Mouse (Mus musculus): Measurements from ENCODE around the gene Bcl7c.
"Not testable (repeated sequence)": the region's sequence is repeated elsewhere in the genome, so short reads cannot be mapped to it uniquely, and the experiment has no call there.

Gene Bcl7c

DNA sequence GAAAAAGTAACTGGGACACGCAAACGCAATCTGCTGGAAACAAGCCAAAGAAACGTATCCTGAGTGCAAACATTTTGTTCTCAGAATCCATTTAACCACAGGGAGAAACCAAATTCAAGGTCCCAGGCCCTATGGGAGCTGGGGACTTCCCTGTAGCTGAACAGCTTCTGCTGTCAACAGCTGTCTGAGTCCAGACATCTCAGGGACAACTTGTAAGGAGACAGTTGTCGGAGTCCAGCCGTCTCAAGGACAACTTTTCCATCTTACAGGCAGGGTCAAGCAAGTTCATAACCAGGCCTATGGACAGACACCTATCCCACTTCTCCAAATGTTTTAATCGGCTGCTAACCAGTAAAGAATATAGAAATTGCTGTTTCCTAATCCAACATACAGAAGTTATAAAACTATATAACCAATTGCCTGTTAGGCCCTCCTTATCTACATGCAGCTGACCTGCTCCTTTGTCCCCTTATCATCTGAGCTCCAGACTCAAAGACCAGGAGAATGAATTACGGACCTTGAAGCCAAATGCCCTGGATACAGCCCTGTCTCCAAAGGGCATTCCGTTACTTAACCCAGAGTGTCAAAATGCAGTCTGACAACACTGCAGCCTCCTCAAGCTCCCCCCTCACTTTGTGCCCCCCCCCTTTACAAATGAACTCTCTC, 26.7 kb downstream of the Bcl7c start:
- DNase-seq = no peak

DNA sequence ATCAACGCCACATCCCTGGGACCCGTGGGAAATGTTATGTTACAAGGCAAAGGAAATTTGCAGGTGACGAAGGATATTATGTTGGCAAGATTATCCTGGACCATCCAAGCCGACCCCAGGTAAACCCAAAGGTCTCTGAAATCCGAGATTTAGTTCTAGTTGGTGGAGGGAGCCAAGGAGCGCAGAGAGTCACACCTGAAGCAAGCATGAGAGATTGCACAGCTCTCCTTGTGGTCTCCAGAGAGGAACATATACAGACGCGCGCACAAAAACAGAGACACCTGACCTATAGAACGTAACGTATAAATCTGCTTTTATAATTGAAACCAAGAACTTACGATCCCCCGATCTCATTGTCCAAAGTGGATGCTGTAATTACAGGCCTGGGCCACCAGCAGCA, 28.2 kb downstream of the Bcl7c start:
- no peak for DNase-seq

DNA sequence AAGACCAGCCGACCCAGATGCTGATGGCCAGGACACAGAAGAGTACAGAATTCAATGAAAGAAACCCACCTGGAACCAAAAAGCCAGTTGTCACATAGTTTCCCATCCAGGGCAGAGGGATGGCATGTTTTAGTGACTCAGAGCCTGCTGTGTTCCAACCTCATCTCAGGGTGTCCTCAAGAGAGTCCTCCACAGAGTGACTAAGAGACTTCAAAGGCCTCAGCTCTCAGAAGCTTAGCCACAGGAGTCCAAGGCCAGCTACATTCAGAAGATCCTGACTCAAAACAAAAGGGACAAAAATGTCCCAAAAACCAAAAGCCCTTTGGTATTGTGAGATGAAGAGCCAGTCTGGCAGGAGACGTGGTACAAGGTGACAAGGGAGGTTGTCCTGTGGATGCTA, 29.9 kb downstream of the Bcl7c start:
- DNase-seq = no peak

DNA sequence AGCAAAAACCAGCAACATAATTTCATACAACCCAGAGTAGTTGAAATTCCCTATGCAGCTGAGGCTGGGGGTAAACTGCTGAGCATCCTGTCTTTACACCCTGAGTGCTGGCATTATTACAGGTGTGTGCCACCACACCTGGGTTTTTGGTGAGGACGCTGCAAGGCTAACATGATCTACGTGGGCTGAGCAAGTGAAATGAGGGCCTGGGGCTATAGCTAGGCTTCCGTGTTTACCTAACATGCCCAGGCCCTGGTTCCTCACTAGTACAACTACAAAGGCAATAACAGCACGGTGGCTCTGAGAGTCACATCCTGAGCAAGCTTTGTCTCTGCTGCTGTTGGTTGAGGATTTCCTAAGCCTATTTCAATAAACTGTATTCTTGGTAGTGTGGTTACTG, 31.1 kb downstream of the Bcl7c start:
- no peak for DNase-seq

DNA sequence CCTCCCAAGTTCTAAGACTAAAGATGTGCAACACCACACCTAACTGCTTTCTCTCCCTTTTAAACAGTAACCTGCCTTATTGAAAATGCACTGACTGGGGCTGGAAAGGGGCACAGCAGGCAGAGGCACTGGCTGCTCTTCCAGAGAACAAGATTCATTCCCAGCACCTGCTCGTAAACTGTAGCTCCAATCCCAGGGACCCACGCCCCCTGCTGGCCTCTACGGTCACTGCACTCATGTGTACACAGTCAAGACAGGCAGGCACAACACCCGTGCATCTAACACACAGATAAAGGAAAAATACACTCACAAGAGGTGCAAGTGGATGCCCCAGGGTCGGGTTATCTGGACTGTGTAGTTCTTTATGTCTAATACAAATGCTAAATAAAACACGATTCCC, 31.7 kb downstream of the Bcl7c start:
- peak; percentile 77 for DNase-seq

DNA sequence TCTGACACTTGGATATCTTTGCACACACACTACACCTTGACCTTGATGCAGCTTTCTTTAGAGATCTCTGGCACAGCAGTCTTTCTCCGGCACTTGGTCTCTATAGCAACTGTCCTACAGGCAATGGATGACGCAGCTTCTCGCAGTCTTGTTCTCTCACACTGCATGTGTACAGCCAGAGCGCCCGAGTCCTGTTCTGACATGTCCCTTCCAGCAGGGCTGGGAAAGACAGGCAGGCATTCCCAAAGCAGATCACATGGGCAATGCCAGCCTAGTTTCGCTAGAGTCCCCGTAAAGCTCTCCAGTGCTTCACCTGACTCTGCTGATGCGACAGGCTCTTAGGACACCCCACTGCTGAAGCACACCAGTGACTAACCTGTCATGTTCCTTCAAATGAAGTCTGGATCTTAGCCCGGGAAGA, 33.3 kb downstream of the Bcl7c start:
- DNase-seq = no peak

DNA sequence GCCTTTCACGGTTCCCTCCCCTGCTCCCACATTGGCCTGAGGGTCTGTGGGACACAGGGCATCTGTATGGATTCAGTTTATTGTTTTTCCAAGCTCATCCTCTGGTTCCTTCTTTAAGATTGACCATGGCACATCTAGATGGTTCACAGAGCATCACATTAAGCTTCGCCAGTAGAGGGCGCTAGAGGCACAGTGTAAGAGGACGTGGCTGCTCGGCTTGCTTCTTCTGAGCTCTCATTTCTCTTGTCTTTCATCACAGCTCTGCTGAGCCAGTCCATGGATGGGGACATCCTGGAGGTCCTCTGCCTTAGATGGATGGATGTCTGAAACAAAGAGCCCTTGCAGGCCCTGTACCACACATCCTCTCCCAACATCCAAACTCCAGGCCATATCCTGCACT, 33.8 kb downstream of the Bcl7c start:
- DNase-seq = peak; percentile 86

DNA sequence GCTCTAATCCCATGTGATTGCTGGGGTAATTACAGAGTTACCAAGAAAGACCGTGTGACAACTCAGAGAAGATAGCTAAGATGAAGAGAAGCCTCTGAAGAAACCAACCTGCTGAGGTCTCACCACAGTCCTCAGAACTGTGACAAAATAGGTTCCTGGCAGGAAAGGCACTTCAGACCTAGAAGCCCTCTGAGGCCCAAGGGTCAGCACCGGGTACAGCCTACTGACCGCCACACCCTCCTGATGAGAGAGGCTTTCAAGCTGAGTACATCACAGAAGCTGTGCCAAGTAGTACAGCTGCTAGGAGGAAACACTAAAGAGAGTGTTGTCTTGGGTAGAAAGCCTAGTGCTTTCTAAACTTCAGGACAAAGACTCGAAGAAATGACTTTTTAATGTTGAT, 36.0 kb downstream of the Bcl7c start:
- no peak for DNase-seq

DNA sequence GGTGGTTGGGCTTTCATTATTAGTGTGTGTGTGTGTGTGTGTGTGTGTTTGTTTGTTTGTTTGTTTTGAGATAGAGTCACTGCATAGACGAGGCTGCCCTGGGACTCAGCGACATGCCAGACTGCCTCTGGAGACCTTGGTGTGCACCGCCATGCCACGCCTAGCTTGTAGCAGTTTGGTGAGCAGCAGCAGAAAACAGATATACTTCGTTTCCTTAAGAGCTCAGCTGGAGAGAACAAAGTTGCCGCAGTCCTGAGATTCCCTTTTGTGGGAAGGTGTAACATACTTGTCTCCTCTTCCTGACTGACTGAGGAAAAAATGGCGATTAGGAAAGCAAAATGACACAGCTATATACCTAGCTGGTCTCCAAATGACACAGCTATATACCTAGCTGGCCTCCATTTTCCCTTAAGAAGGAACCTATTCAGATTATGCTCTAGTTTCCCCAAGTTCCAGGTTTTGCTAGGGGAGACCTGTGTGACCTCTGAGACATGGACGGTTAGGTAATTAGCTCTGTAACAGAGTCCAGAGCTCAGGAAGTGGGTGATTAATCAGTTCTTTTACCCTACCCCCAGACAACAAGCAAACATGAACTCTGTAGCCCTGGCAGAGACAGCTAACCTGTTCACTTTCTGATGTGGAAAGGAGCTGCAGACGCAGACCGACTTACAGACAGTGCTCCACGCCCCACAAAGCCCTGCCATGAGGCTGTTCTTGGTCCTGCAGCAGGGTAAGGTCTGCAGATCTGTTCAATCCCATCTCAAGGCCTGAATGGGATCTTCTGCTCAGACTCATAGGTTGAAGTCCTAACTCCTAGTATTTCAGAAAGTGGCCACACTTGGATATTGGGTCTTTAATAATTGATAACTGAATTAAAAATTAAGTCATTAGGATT, 36.6 kb downstream of the Bcl7c start:
- no peak for DNase-seq

DNA sequence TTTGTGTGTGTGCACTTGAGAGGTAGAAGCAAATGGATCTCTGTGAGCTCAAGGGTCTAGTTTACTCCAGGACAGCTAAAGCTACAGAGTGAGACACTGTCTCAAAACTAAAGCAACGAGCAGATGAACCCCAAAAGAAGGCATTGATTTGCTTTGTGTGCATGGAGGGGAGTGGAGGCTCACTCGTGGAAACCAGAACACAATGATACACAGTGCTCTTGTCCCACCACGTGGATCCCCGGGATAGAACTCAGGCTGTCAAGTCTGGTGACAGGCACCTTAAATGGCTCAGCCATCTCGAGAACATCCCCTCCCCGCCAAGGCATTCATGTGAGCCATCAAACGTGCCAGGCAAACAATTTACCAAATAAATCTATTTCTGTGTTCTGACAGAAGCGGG, 41.6 kb downstream of the Bcl7c start:
- no peak for DNase-seq

DNA sequence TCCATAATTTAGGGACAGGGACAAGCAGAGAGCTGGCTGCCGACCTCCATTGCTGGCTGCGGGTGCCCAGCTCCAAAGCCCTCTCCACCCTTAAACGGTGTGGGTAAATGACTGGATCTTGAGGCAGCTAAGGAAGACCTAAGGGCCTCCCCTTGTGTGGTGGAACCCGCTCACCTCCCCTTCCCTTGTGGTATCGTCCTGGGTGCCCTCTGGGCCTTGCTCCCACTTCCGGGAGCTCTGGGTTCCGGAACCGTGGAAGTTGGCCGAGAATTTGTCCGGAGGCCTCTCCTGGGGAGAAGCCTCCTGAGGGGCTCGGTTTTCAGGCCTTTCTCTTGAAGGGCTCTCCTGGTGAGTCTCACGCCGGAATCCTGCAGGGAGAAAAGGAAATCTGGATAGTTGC, 42.1 kb downstream of the Bcl7c start:
- no peak for DNase-seq

DNA sequence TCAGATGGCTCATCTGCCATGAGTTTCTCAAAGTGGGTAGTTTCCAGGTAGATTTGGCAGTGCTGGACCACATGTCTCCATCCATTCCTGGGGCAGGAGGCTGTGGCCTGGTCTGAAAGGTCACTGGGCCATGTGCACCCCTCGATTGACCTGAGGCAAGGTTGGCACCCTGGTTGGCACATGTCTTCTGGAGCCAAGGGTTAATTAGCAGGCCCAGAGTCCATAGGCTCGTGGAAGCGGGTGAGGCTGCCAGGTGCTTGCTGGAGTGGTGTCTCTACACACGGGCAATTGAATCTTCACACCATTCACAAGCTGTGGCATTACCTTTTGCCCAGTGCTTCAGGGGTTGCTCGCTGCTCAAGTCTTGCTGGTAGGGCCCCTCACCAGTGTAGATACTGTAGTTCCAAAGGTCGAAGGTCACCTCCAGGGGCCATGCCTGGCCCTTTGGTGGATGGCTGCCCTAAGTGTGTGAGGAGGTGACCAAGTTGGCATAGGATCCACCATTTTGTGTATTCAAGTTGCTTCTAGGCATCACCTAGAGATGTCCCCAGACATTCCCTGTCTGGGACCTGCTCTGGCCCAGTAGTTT, 42.6 kb downstream of the Bcl7c start:
- no peak for DNase-seq

DNA sequence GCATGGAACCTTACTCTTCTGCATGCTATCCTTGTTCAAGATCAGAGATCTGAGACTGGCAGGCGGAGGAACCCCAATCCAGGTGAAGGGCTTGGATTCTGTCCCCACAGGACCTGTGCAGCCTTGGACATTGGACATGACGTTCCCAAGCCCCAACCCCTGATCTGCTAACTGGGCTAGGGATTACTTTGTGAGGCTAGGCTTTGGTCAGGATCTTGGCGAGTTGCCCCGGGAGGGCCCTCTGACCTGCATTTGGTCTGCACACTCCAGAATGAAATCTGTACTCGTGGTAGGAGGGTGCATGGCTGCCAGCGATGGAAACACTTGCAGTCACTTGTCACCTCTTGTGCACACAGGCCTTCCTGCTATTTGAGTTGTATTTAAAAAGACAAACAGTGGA, 45.8 kb downstream of the Bcl7c start:
- no peak for DNase-seq

DNA sequence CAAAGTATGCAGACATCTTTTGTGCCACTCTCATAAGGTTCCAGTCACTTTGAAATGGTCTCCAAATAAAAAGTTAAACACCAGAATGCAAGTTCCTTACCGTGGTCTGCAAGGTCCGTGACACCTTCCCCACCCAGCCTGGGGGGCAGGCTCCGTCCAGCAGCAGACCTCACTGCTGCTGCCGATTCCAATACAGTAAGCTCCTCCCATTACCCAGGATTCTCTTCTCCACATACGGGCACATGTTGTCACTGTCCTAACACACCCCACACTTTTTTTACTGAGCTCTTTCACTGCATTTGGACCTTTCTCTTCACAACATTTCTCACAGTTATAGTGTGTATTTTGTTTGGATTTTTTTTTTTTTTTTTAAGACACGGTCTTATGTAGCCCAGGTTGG, 46.9 kb downstream of the Bcl7c start:
- no peak for DNase-seq

DNA sequence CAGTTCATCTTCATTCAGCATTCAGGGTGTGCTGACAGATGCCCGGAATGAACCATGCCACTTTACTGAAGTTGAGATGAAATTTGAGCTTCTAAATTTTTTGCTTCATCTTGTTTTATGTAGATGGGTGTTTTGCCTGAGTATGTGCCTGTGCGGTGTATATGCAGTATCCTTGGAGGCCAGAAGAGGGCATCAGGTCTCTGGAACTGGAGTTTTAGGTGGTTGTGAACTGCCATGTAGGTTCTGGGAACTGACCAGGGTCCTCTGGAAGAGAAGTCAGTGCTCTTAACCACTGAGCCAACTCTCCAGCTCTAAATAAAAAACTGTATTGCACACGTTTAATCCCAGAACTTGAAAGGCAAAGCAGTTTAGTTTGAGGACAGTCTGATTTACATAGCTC, 47.9 kb downstream of the Bcl7c start:
- DNase-seq = no peak

DNA sequence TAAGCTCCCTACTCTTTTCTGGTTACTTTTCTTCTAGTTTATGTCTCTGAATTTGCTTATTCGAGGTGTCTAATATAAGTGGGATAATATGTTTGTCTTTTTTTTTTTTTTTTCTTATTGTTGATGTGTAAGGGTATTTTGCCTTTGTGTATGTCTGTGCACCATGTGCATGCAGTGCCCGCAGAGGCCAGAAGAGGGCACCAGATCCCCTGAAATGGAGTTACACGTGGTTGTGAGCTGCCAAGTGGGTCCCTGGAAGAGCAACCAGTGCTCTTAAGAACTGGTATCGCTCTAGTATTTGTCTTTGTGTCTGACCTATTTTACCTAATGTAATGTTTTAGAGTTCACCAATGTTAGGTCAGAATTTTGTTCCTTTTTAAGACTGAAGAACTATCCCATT, 51.8 kb downstream of the Bcl7c start:
- peak; percentile 84 for DNase-seq

DNA sequence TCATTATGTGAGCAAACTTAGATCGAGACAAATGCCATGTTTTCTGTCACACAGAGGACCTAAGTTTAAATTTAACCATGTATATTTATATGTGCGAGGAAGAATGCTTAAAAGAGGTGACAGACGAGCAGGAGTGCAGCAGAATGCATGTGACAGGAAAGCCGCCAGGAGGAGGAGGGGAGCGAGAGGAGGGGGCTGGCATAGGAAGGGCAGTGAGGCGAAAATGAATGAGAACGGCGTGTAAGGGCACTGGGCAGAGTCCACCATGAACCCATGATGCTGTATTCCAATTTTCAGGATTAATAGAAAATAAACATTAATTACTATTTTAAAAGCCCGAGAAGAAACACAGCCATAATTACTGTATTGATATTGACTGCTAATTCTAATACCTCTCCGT, 54.4 kb downstream of the Bcl7c start:
- no peak for DNase-seq

DNA sequence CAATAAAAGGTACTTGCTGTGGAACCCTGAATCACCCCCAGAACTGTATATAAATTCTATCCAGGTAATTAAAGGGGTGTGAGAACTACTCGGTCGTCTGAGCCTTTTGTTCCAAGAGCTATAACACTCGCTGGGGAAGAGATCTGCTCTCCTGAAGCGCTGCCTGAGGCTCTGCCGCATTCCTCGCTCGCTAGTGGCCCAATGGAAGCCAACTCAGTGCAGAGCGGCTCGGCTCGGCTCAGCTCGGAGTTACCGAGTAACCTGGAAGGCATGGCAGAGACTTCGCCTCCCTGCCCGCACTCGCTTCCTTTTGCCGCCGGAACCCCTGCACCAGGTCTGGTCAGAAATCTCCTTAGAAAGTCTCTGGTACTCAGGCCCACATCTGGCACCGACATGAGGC, 56.7 kb downstream of the Bcl7c start:
- DNase-seq = no peak

DNA sequence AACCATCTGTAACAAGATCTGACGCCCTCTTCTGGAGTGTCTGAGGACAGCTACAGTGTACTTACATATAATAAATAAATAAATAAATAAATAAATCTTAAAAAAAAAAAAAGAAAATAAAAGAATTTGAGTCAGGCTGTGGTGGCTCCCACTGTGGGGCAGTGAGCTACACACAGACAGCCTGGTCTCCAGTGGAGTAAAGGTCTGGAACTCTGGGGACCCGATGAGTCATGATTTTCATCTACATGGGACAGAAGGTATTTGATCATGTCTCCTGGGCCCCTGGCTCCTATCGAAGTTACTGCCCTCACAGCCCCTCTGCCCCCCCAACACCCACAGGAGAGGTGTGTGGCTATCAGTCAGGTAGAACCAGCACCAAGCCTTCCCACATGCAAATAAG, 57.1 kb downstream of the Bcl7c start:
- DNase-seq = no peak

DNA sequence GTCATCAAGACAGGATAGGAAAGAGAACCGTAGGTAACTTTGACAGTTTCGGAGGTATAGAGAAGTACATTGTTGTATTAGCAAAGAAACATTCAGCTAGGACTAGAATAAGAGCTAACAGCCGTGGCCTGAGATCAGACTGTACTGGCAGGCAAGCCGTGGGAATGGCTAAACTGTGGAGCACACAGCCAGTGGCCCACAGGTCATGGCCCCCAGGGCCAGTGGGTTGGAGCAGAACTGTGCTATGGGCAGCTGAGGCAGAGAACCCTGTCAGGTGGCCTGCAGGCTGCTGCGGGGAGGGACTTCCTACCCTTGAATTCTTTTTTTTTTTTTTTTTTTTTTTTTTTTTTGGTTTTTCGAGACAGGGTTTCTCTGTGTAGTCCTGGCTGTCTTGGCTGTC, 59.5 kb downstream of the Bcl7c start:
- DNase-seq = no peak

DNA sequence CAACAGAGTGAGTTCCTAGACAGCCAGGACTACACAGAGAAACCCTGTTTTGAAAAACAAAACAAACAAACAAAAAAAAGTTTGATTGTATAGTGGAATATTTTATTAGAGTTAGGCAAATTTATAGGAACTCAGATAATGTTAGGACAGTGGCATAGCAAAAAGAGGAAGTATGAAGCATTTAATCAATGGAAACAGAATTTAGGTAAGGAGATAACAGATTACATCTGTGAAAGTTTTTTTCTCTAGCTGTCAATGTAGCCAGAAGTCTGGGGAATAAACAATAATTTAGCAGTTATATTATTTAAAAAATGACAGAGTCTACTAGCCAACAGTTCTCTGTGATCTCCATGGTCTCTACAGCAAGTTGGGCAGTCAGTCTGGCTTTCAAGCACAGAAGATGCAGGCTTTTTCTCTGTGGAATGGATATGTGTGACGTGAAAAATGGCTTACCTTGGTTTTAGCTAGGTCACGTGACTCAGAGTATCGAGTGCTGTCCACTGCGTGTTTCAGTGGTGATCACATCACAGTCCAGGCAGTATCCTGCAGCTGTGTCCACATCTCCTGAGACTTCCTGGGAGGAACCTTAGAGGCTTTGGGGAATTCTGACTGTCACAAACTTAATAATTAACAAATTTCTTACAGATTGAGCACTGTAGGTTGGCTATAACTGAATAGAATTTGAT, 60.1 kb downstream of the Bcl7c start:
- DNase-seq = no peak

DNA sequence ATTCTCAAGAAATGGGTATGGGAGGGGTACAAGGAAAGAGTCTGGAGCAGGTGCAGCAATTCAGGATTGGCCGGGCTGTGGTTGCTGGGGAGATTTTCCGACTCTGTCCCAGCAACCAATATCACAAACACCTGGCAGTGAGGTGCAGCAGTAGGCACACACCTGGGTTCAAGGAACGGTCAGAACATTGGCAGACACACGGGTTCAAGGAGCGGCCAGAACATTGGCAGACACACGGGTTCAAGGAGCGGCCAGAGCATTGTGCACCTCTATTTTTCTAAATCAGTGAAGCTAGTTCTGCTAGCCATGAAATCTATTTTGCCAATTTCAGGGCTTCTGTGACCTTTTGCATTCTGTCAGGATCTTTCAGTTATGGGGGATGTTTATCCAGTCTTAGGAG, 61.2 kb downstream of the Bcl7c start:
- not testable (repeated sequence) for DNase-seq

DNA sequence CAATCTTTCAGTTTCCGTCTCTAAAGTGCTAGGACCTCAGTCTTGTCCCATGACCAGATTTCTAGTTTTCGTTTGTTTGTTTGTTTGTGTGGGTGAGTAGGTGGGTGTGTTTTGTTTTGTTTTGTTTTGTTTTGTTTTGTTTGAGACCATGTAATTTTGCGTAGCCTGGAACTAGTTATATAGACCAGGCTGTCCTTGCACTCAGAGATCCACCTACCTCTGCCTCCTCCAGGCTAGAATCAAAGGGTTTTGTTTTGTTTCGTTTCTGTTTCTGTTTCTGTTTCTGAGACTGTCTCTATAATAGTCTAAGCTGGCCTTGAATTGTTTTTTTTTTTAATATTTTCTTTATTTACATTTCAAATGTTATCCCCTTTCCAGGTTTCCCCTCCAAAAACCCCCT, 62.4 kb downstream of the Bcl7c start:
- DNase-seq = no peak

DNA sequence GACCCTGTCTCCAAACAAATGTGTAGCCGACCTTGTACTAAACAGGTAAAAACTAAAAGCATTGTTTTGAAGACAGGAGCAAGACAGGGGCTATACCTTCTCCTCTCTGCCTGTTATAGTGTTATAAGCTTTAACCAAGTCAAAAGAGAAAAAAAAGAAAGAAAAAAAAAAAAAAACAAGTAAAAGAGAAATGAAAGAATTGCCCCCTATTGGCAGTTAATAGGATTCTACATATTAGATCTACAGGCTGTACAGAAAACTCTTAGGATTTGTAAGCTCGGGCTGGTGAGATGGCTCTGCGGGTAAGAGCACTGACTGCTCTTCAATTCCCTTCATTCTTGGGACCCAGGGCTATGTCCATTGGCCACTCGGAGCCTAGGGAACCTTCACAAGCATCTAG, 66.5 kb downstream of the Bcl7c start:
- no peak for DNase-seq
